Mouse (Mus musculus) intestine, postnatal 0 days (tissue): ENCODE data around the gene Zfp385b. TPM values are rescaled to one million over a fixed set of nuclear protein-coding genes. Genes with fewer than 3 reads are reported as not detected.

Experiments
- ATAC-seq: fragments of 200-750 bp; cut with Nextera tagmentation; 2 replicates; pipeline ENCODE4 v1.8.0; 2017; ENCODE audit warnings: mild to moderate bottlenecking, moderate TSS enrichment, moderate library complexity
- H3K27ac ChIP-seq: fragments of 300-500 bp; sonication (generic); 2 replicates; pipeline ENCODE4 v1.5.1; 2014; ENCODE audit warnings: mild to moderate bottlenecking, low read depth, low read length, moderate library complexity
- H3K27me3 ChIP-seq: fragments of 300-500 bp; sonication (generic); replicated peaks from 2 replicates; pipeline ENCODE4 v1.6.1; 2014; ENCODE audit warnings: low read length, mixed read lengths; ENCODE audit not compliant: control insufficient read depth, insufficient read depth
- H3K36me3 ChIP-seq: fragments of 300-500 bp; sonication (generic); 2 replicates; pipeline ENCODE4 v1.6.1; 2014; ENCODE audit warnings: mild to moderate bottlenecking, moderate library complexity; ENCODE audit not compliant: control insufficient read depth, insufficient read depth
- H3K4me1 ChIP-seq: fragments of 300-500 bp; sonication (generic); replicated peaks from 2 replicates; pipeline ENCODE4 v1.6.1; 2014; ENCODE audit warnings: antibody characterized with exemption, low read length, mixed read lengths; ENCODE audit not compliant: control insufficient read depth, insufficient read depth
- H3K4me2 ChIP-seq: fragments of 300-500 bp; sonication (generic); replicated peaks from 2 replicates; pipeline ENCODE4 v1.6.1; 2014; ENCODE audit warnings: low read depth, mild to moderate bottlenecking, moderate library complexity
- H3K4me3 ChIP-seq: fragments of 300-500 bp; sonication (generic); 2 replicates; pipeline ENCODE4 v1.5.1; 2014; ENCODE audit warnings: low read depth, low read length
- H3K9ac ChIP-seq: fragments of 300-500 bp; sonication (generic); 2 replicates; pipeline ENCODE4 v1.6.1; 2014; ENCODE audit warnings: mild to moderate bottlenecking, low read depth, low read length
- H3K9me3 ChIP-seq: fragments of 300-500 bp; sonication (generic); 2 replicates; pipeline ENCODE4 v1.6.1; 2016; ENCODE audit warnings: mixed run types; ENCODE audit not compliant: control insufficient read depth
- CTCF ChIP-seq: sonication (generic); IDR thresholded peaks from 2 replicates; pipeline ENCODE4 v1.5.1; 2016; ENCODE audit warnings: low read depth, mild to moderate bottlenecking, control low read depth, antibody characterized with exemption, moderate library complexity
- WGBS: fragments of 180-500 bp; shearing (Covaris S2); extraction: QIAGEN DNeasy Blood & Tissue Kit; methylation state at CpG from one replicate; pipeline ENCODE4 v1.1.7; 2014; 5-methylcytosine and 5-hydroxymethylcytosine counted together
- polyA plus RNA-seq: library from polyadenylated mRNA; unstranded; fragments of >200 nt; fragmentation: Nextera tagmentation; extraction: Ambion mirVana; gene quantifications from 2 replicates; pipeline ENCODE4 v1.2.1, GENCODE M21; 2015

Zfp385b gene
- polyA plus RNA-seq, 1 experiment from 2014 or later = 14.3 TPM

DNA sequence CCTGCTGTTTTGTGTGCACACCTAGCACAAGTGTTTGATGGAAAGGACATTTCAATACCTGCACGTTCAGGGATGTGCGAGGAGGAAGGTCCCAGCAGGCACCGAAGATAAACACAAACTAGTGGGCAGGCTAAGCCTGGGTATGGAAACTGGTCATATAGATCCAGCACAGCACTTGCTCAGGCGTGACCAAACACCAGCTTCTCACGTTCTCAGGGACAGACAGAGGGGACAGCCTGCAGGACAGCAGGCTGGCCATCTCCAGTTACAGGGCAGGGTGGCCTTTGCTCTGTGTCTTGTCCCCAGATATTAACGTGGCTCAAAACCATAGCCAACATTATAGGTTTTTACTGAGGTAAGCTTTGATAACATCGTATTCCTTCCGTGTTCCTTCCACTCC lies 128.3 kb downstream of the Zfp385b start:
- no peak for TF ChIP-seq CTCF
- no peak overlapping the region for H3K4me2 ChIP-seq
- H3K9me3 ChIP-seq = no peaks in the 10 kb centered on the region
- no peaks in the 10 kb centered on the region for H3K4me1 ChIP-seq
- no peak overlapping the region for H3K27ac ChIP-seq
- no peak overlapping the region for H3K9ac ChIP-seq
- H3K36me3 ChIP-seq = no peaks in the 10 kb centered on the region
- H3K4me3 ChIP-seq = no peak overlapping the region
- H3K27me3 ChIP-seq = no peaks in the 10 kb centered on the region
- 80% methylated on average over 8 of the region's 8 CpGs for WGBS
- ATAC-seq = no peak

DNA sequence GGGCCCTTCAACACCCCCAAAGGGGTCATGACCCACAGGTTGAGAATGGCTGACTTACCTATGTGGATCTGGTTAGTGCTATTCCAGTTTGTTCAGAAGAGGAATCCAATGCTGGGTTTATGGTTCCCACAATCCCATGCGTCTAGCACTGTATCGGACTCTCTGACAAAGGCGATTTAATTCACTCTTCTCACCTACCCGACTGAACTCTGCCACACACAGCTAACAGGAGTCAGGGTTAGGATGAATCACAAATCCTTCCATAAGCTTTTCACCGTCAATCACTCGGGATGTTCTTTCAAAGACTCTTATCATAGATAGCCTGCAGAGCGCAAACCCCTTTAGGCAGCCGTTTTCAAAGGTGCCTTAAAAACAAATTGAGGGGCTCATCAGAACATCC lies 129.1 kb downstream of the Zfp385b start:
- H3K4me3 ChIP-seq = no peak overlapping the region
- H3K27me3 ChIP-seq = no peaks in the 10 kb centered on the region
- H3K4me2 ChIP-seq = no peak overlapping the region
- no peak overlapping the region for H3K9ac ChIP-seq
- H3K36me3 ChIP-seq = no peaks in the 10 kb centered on the region
- no peaks in the 10 kb centered on the region for H3K4me1 ChIP-seq
- 77% methylated on average over 8 of the region's 8 CpGs for WGBS
- no peaks in the 10 kb centered on the region for H3K9me3 ChIP-seq
- no peak overlapping the region for H3K27ac ChIP-seq
- no peak for TF ChIP-seq CTCF
- no peak for ATAC-seq

DNA sequence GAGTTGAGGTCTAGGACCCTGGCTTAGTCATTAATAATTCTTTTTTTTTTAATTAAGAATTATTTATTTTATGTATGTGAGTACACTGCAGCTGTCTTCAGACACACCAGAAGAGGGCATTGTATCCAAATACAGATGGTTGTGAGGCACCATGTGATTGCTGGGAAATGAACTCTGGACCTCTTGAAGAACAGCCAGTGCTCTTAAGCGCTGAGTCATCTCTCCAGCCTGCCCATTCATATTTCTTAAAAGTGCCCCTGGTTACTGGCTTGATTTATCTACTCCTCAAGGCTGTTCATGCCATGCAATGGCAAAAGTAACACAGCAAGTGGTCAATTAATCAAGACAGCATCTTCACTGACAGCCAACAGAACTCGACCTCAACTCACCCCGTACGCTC lies 130.8 kb downstream of the Zfp385b start:
- no peak overlapping the region for H3K4me2 ChIP-seq
- H3K4me1 ChIP-seq = no peaks in the 10 kb centered on the region
- H3K27me3 ChIP-seq = no peaks in the 10 kb centered on the region
- no peak overlapping the region for H3K4me3 ChIP-seq
- no peak for TF ChIP-seq CTCF
- no peak overlapping the region for H3K9ac ChIP-seq
- H3K9me3 ChIP-seq = no peaks in the 10 kb centered on the region
- H3K27ac ChIP-seq = no peak overlapping the region
- ATAC-seq = no peak
- 85% methylated on average over 4 of the region's 4 CpGs for WGBS
- H3K36me3 ChIP-seq = no peaks in the 10 kb centered on the region

- H3K4me1 ChIP-seq = no peaks in the 10 kb centered on the region
- TF ChIP-seq CTCF = no peak
- 72% methylated on average over 3 of the region's 3 CpGs for WGBS
- no peak overlapping the region for H3K4me3 ChIP-seq
- no peak overlapping the region for H3K9ac ChIP-seq
- H3K36me3 ChIP-seq = no peaks in the 10 kb centered on the region
- no peaks in the 10 kb centered on the region for H3K27me3 ChIP-seq
- no peak overlapping the region for H3K4me2 ChIP-seq
- no peaks in the 10 kb centered on the region for H3K9me3 ChIP-seq
- H3K27ac ChIP-seq = no peak overlapping the region
- ATAC-seq = no peak
Measured at GRCm38 (mm10) chr2:77684088-77684487, 135.4 kb downstream of the Zfp385b start.

DNA sequence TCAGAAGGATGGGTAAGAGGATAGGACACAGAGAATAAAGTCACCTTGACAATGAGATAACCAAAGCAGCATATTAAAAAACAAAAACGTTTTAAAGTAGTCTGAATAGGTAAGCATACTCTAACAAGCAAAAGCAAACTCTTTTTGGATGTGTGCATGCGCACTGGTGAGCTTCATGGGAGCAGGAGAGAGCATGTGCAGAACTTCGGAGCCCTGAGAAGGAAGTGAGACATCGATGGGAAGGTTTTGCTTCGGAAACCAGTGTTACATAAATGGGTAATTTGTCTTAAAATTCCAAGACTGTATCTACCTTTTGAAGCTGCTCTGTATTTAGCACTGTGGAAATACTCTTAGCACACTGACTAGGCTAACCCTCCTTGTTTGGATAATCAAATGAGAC lies 137.2 kb downstream of the Zfp385b start:
- Histone ChIP-seq H3K4me3 (no peak overlapping the region), H3K4me1 (no peaks in the 10 kb centered on the region), H3K4me2 (no peak overlapping the region), H3K27me3 (no peaks in the 10 kb centered on the region), H3K9ac (no peak overlapping the region), H3K9me3 (no peaks in the 10 kb centered on the region), H3K36me3 (no peaks in the 10 kb centered on the region), H3K27ac (no peak overlapping the region)
- whole genome bisulfite sequencing = 73% methylated on average over 5 of the region's 5 CpGs
- no peak for ATAC-seq
- TF ChIP-seq CTCF = no peak

DNA sequence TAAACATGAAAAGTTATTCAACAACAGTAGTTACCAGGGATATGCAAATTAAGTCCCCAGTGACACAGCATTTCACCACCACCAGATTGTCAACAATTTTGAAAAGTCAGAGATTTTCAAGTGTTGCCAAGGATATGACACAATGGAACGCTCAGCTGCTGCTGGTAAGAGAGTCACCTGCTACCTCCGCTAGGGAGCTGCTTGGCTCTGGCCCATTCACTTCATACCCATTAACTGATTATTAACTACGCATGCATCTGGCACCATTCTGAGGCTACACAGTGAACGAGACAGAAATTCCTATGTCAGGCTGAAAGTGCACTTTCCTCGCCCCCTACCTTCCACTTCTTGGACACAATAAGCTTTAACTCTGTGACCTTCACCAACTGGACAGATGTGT lies 137.7 kb downstream of the Zfp385b start:
- H3K27ac ChIP-seq = no peak overlapping the region
- ATAC-seq = no peak
- no peak overlapping the region for H3K4me2 ChIP-seq
- H3K4me3 ChIP-seq = no peak overlapping the region
- H3K4me1 ChIP-seq = no peaks in the 10 kb centered on the region
- H3K9ac ChIP-seq = no peak overlapping the region
- 74% methylated on average over 5 of the region's 5 CpGs for WGBS
- no peaks in the 10 kb centered on the region for H3K36me3 ChIP-seq
- no peaks in the 10 kb centered on the region for H3K27me3 ChIP-seq
- H3K9me3 ChIP-seq = no peaks in the 10 kb centered on the region
- TF ChIP-seq CTCF = no peak

DNA sequence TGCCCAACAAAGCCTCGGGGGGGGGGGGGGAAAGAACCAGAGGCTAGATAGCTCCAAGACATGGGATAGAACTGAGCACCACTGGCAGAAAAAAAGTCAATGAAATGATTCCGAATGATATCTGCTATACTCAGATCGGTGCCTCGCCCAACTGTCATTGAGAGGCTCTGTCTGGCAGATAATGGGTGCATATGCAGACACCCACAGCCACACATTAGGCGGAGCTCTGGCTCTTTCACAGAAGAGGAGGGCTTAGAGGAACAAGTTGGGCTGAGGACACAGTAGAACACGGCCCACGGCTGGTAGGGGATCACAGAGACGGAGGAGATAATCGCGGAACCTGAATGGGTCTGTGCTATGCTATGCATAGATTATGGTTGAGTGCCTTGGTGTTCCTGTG lies 145.7 kb downstream of the Zfp385b start:
- Histone ChIP-seq H3K27me3 (no peaks in the 10 kb centered on the region), H3K36me3 (no peaks in the 10 kb centered on the region), H3K27ac (no peak overlapping the region), H3K9ac (no peak overlapping the region), H3K4me1 (no peaks in the 10 kb centered on the region), H3K4me2 (no peak overlapping the region), H3K4me3 (no peak overlapping the region), H3K9me3 (no peaks in the 10 kb centered on the region)
- no peak for ATAC-seq
- 83% methylated on average over 10 of the region's 10 CpGs for WGBS
- no peak for TF ChIP-seq CTCF
